In genomic region chr11:117112649-117113051, GRCm38 (mm10) we compare ENCODE assay signal across 1 mouse cellular context.
A peak's percentile ranks its signal among the peaks of the same experiment; 100 is the strongest.
TF ChIP-seq lines count a peak whose summit lies in the region.

No protein-coding gene starts in this region.

TF ChIP-seq in MEL, 35 proteins besides CTCF, POLR2A, EP300 and RAD21 (continued from another document):
- TF ChIP-seq NELFE (IDR thresholded peaks at IDR 0.05; ENCODE audit: low read depth, low read length) (0 out of 2 replicates have a peak, but pooled peaks have one; percentile 24), TAL1 (IDR thresholded peaks at IDR 0.05; ENCODE audit: low read length) (peak; percentile 73), ETS1 (IDR thresholded peaks at IDR 0.05; ENCODE audit: low read depth, low read length) (peak; percentile 98), SIN3A (IDR thresholded peaks at IDR 0.05; ENCODE audit: low read length) (peak; percentile 97), ZMIZ1 (IDR thresholded peaks at IDR 0.05; ENCODE audit: low read depth, low read length) (peak; percentile 74; the same call in 1 of the 2 replicates), ZNF384 (IDR thresholded peaks at IDR 0.05; ENCODE audit: low read depth, low read length) (peak; percentile 61; the same call in 1 of the 2 replicates), ELF1 (IDR thresholded peaks at IDR 0.05; ENCODE audit: low read depth, low read length) (peak; percentile 59; the same call in 1 of the 2 replicates), E2F4 (IDR thresholded peaks at IDR 0.05; ENCODE audit: borderline replicate concordance, low read depth, low read length) (no peak), NRF1 (IDR thresholded peaks at IDR 0.05; ENCODE audit: insufficient read depth, low read depth, low read length, poor library complexity, severe bottlenecking) (no peak; the same call in 1 of the 2 replicates), ZC3H11A (IDR thresholded peaks at IDR 0.05; ENCODE audit: low read depth, low read length) (peak; percentile 7; the same call in 1 of the 2 replicates), MYB (IDR thresholded peaks at IDR 0.05; ENCODE audit: low read depth, low read length) (peak; percentile 74), TBP (IDR thresholded peaks at IDR 0.05; ENCODE audit: low read depth, low read length) (peak; percentile 72; the same call in 1 of the 2 replicates), MAZ (IDR thresholded peaks at IDR 0.05; ENCODE audit: low read depth, low read length) (no peak; the same call in 1 of the 2 replicates), USF1 (IDR thresholded peaks at IDR 0.05; ENCODE audit: low read depth, low read length) (no peak), JUND (IDR thresholded peaks at IDR 0.05; ENCODE audit: low read depth, low read length) (peak; percentile 79; the same call in 1 of the 2 replicates), MXI1 (IDR thresholded peaks at IDR 0.05; ENCODE audit: low read depth, low read length) (peak; percentile 5; the same call in 1 of the 2 replicates), CHD2 (IDR thresholded peaks at IDR 0.05; ENCODE audit: low read length) (peak; percentile 79), MAX (IDR thresholded peaks at IDR 0.05; ENCODE audit: low read length) (peak; percentile 58; the same call in 1 of the 2 replicates), KAT2A (conservative IDR thresholded peaks at IDR 0.05; ENCODE audit: low read depth, low read length) (peak; percentile 58), RCOR1 (IDR thresholded peaks at IDR 0.05; ENCODE audit: low read depth, low read length) (peak; percentile 99), POLR2AphosphoS2 (IDR thresholded peaks at IDR 0.05; ENCODE audit: low read length) (peak; percentile 90), HCFC1 (IDR thresholded peaks at IDR 0.05; ENCODE audit: low read depth, low read length) (peak; percentile 71), TCF12 (IDR thresholded peaks at IDR 0.05; ENCODE audit: low read depth, low read length) (peak; percentile 99), UBTF (IDR thresholded peaks at IDR 0.05; ENCODE audit: borderline replicate concordance, insufficient read depth, low read depth, low read length) (no peak), GATA1 (IDR thresholded peaks at IDR 0.05; ENCODE audit: low read depth, low read length) (peak; percentile 99), SMC3 (IDR thresholded peaks at IDR 0.05; ENCODE audit: low read depth, low read length) (no peak), CHD1 (IDR thresholded peaks at IDR 0.05; ENCODE audit: low read depth, low read length) (peak; percentile 68; the same call in 1 of the 2 replicates), MYC (IDR thresholded peaks at IDR 0.05; ENCODE audit: low read depth, low read length) (peak; percentile 75)
